Mouse (Mus musculus): ENCODE measurements around the gene Gm49425. TPM values are rescaled to one million over a fixed set of nuclear protein-coding genes. Genes with fewer than 3 reads are reported as not detected.
"Not testable (repeated sequence)": the region's sequence is repeated elsewhere in the genome, so short reads cannot be mapped to it uniquely, and the experiment has no call there.

Gm49425 gene
- not detected in 2 replicates for polyA plus RNA-seq (2016; fragmentation: Nextera tagmentation; extraction: Ambion mirVana)

GRCm38 (mm10) chr15:101517161-101517560, at the start of gene Gm49425:
Gene Gm49425, minus strand, starts transcription at chr15:101517261.
- not testable (repeated sequence) for H3K4me2 ChIP-seq (replicated peaks); ATAC-seq (ENCODE audit: low FRiP score, low read depth); H3K9ac ChIP-seq (replicated peaks); H3K4me1 ChIP-seq; H3K27me3 ChIP-seq; H3K27ac ChIP-seq (replicated peaks); H3K9me3 ChIP-seq; H3K36me3 ChIP-seq; H3K4me3 ChIP-seq
- 70% methylated on average over 2 of the region's 2 CpGs for WGBS

DNA sequence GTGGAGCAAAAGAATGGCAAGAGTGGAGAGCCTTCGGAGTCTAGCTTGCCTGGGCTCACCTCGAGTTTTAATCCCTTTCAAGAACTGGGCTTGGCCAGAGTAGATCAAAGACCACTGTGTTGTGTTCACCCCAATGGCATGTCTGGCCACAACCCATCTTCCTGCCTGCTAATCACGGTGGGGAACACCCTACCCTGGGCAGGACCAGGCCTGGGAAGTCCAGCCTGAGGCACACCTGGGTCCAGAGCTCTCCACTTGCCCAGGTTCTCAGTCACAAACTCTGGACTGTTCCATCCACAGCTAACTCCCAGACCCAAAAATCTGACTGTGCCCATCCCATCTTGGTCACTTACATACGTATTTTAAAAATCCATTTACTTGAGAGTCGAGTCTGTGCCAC, 45.8 kb upstream of the Gm49425 start, which contains the start of gene Krt90:
TSS of gene Krt90 (minus strand) at position 101 of the 400 bp plus-strand sequence.
- no peak within 1 kb of the TSS for H3K4me2 ChIP-seq (replicated peaks)
- no peaks in the 10 kb centered on the region for H3K36me3 ChIP-seq
- no peak within 1 kb of the TSS for H3K27ac ChIP-seq (replicated peaks)
- no peaks in the 10 kb centered on the region for H3K9me3 ChIP-seq
- no peak within 1 kb of the TSS for H3K9ac ChIP-seq (replicated peaks)
- H3K27me3 ChIP-seq: peaks cover 4% of the 10 kb centered on the region; the same call in 1 of the 2 replicates
- no peak for ATAC-seq (ENCODE audit: low FRiP score, low read depth)
- WGBS: 60% methylated on average over 5 of the region's 5 CpGs
- H3K4me3 ChIP-seq: no peak within 1 kb of the TSS
- peaks cover 9% of the 10 kb centered on the region for H3K4me1 ChIP-seq

- H3K4me3 ChIP-seq: no peak overlapping the region
- H3K4me2 ChIP-seq (replicated peaks): no peak overlapping the region
- peaks cover 8% of the 10 kb centered on the region for H3K27me3 ChIP-seq
- no peak overlapping the region for H3K9ac ChIP-seq (replicated peaks)
- peaks cover 15% of the 10 kb centered on the region for H3K4me1 ChIP-seq
- H3K36me3 ChIP-seq: no peaks in the 10 kb centered on the region
- no peak overlapping the region for H3K27ac ChIP-seq (replicated peaks)
- ATAC-seq (ENCODE audit: low FRiP score, low read depth): no peak
- no peaks in the 10 kb centered on the region for H3K9me3 ChIP-seq
- 8% methylated on average over 7 of the region's 7 CpGs for WGBS
Observed at GRCm38 (mm10) chr15:101558034-101558646, 41.1 kb upstream of the Gm49425 start.

- Histone ChIP-seq H3K9ac (replicated peaks) (0 out of 2 replicates have a peak overlapping the region, but pooled peaks have one; percentile 6), H3K4me1 (peaks cover 16% of the 10 kb centered on the region)
Observed at GRCm38 (mm10) chr15:101553169-101553568, 36.1 kb upstream of the Gm49425 start.

DNA sequence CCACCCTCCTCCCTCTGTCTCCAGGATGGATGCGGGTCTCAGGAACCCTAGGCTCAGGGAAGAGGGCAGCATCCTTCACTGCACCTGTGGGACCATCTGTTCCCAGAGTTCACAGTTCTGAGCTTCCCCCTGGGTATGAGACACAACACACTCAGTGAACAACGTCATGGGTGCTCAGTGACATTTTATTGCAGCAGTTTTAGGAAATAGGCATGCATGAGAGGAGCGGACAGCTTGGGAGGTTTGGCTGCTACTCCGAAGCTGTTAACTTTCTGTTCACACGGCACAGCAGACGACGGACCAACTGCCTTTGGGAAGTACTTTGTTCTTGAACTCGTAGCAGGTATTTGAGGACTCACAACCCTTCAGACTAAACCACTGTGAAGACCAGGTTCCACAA, 35.1 kb upstream of the Gm49425 start:
- 92% methylated on average over 8 of the region's 8 CpGs for WGBS
- peaks cover 19% of the 10 kb centered on the region for H3K27me3 ChIP-seq
- peaks cover 11% of the 10 kb centered on the region; the same call in 1 of the 2 replicates for H3K4me1 ChIP-seq
- no peak overlapping the region for H3K4me2 ChIP-seq (replicated peaks)
- ATAC-seq (ENCODE audit: low FRiP score, low read depth): no peak
- no peak overlapping the region for H3K4me3 ChIP-seq
- H3K27ac ChIP-seq (replicated peaks): no peak overlapping the region
- no peaks in the 10 kb centered on the region for H3K9me3 ChIP-seq
- no peaks in the 10 kb centered on the region for H3K36me3 ChIP-seq
- H3K9ac ChIP-seq (replicated peaks): no peak overlapping the region

More at GRCm38 (mm10) chr15:101553169-101553568, 36.1 kb upstream of the Gm49425 start:
- peak overlapping the region; percentile 39 for H3K4me2 ChIP-seq (replicated peaks)
- 0 out of 2 replicates have a peak overlapping the region, but pooled peaks have one; percentile 5 for H3K4me3 ChIP-seq
- H3K9me3 ChIP-seq: no peaks in the 10 kb centered on the region
- 0% methylated on average over 11 of the region's 11 CpGs for whole genome bisulfite sequencing
- peak; percentile 38; the same call in 1 of the 2 replicates for ATAC-seq (ENCODE audit: low FRiP score, low read depth)
- H3K27ac ChIP-seq (replicated peaks): no peak overlapping the region
- H3K27me3 ChIP-seq: peaks cover 19% of the 10 kb centered on the region
- H3K36me3 ChIP-seq: no peaks in the 10 kb centered on the region

DNA sequence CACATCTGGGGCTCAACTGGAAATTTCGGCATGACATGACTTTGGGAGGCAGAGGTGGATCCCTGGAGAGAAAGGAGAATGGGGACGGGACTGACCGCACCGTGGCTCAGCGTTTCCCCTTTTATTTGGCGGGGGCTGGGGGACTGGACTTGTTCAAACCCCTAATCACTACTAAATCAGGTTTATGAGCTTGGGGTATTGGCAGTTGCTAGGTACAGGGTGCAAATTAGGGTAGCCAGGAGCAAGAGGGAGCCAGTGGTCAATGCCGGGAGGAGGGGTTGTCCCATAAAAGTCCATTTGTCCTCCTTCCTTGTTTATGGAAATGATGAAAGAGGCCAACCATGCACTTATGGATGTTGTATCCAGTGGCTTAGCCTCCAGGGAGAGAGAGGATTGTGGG, 33.5 kb upstream of the Gm49425 start, which contains the start of gene Krt82:
TSS of gene Krt82 (minus strand) at position 101 of the 400 bp plus-strand sequence.
- WGBS: 80% methylated on average over 7 of the region's 7 CpGs
- no peak for ATAC-seq (ENCODE audit: low FRiP score, low read depth)
- H3K4me3 ChIP-seq: no peak within 1 kb of the TSS

DNA sequence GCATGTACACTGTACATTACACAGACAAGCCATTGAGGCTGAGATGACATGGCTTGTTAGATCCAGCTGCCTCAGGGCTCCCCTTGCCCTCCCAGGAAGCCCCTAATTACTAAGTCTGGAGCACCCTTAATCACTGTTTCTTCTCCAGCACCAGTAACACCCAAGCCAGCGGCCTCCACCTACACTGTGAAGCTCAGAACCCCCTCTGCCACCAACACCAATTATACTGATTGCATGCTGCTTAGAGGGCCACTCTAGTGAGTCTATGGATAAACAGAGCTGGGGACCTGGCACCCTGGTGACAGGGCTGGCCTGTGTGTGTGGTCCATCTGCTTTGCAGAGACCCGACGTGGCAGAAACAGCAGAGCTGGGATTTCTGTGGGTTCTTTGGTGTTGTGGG, 27.4 kb upstream of the Gm49425 start:
- no peaks in the 10 kb centered on the region for H3K36me3 ChIP-seq
- no peak overlapping the region for H3K9ac ChIP-seq (replicated peaks)
- no peaks in the 10 kb centered on the region for H3K4me1 ChIP-seq
- H3K27ac ChIP-seq (replicated peaks): no peak overlapping the region
- 66% methylated on average over 3 of the region's 3 CpGs for WGBS
- H3K4me2 ChIP-seq (replicated peaks): no peak overlapping the region
- H3K4me3 ChIP-seq: no peak overlapping the region
- ATAC-seq (ENCODE audit: low FRiP score, low read depth): no peak
- no peaks in the 10 kb centered on the region for H3K9me3 ChIP-seq
- H3K27me3 ChIP-seq: 0 out of 2 replicates have a peak, but pooled peaks cover 3% of the 10 kb centered on the region

More for the DNA sequence above, 33.5 kb upstream of the Gm49425 start, which contains the start of gene Krt82:
- H3K9me3 ChIP-seq: no peaks in the 10 kb centered on the region
- H3K9ac ChIP-seq (replicated peaks): no peak within 1 kb of the TSS
- no peak within 1 kb of the TSS for H3K27ac ChIP-seq (replicated peaks)
- H3K27me3 ChIP-seq: peaks cover 19% of the 10 kb centered on the region
- H3K4me2 ChIP-seq (replicated peaks): no peak within 1 kb of the TSS
- no peaks in the 10 kb centered on the region for H3K36me3 ChIP-seq
- peaks cover 11% of the 10 kb centered on the region; the same call in 1 of the 2 replicates for H3K4me1 ChIP-seq

DNA sequence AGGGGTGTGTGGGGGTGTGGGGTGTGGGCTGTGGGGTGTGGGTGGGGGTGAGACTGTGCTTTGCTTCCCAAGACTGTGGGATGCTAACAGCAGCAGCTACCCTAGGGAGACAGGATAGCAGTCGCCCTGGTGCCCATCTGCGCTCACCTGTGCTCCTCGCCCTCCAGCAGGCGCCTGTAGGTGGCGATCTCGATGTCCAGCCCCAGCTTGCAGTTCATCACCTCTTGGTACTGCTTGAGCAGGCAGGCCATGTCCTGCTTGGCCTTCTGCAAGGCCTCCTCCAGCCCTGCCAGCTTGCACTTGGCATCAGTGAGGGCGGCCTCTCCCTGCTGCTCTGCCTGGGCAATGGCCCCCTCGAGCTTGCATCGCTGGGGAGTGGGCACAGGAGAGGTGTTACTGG, 25.5 kb upstream of the Gm49425 start:
- Histone ChIP-seq H3K4me1 (no peaks in the 10 kb centered on the region), H3K27ac (replicated peaks) (no peak overlapping the region), H3K27me3 (0 out of 2 replicates have a peak, but pooled peaks cover 3% of the 10 kb centered on the region), H3K4me2 (replicated peaks) (no peak overlapping the region), H3K9me3 (no peaks in the 10 kb centered on the region), H3K36me3 (no peaks in the 10 kb centered on the region), H3K9ac (replicated peaks) (no peak overlapping the region), H3K4me3 (no peak overlapping the region)
- ATAC-seq (ENCODE audit: low FRiP score, low read depth): no peak
- 63% methylated on average over 9 of the region's 9 CpGs for WGBS

DNA sequence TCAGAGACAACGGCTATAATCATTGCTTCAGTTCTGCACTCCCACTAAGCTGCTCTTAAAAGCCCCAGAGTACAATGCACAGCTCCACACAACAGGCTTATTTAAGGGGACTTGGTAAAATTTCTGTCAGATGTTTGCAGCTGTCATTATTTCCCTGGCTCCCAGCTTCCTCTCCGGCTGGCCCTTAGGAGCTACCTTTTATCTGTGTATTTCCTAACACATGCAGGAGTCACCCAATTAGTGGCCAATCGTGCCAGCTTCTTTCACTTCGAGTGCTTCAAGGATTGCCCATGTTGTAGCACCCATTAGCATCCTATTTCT, 21.5 kb upstream of the Gm49425 start:
- no peak overlapping the region for H3K9ac ChIP-seq (replicated peaks)
- no peaks in the 10 kb centered on the region for H3K9me3 ChIP-seq
- H3K36me3 ChIP-seq: no peaks in the 10 kb centered on the region
- no peak overlapping the region for H3K4me2 ChIP-seq (replicated peaks)
- no peak overlapping the region for H3K27ac ChIP-seq (replicated peaks)
- H3K4me3 ChIP-seq: no peak overlapping the region
- ATAC-seq (ENCODE audit: low FRiP score, low read depth): no peak
- H3K27me3 ChIP-seq: 0 out of 2 replicates have a peak, but pooled peaks cover 3% of the 10 kb centered on the region
- 64% methylated on average over 4 of the region's 4 CpGs for WGBS
- no peaks in the 10 kb centered on the region for H3K4me1 ChIP-seq

DNA sequence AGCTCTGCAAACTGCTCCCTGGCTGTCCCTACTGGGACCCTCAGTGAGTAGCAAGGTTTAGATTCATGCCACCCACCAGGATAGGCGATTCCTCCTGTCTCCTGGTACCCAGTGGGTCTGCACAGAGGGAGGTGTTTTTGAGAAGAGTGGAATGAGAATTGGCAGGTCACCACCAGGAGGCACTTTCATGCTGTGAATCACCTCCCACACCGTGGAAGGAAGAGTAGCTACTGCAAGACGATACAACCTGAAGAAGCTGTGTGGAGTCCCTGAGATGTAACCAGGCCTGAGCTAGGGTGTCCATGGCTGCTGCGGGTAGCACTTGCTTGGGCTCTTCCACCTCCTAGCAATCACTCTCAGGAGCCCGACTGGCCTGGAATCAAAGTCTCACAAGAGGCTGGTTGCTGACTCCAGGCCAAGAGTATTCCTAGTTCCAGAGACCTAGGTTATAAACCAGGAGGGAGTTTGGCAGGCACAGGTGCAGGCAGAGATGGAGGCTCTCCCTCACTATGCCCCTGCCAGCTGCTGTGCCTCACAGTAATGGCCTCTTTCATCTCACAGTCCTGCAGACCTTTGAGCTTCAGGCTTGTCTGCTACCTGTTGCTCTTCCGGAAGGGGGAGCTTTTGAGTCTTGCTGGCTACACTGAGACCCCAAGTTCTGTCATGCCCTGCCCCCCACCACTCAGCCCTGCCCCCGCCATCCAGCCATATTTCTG, 21.0 kb upstream of the Gm49425 start:
- no peak for ATAC-seq (ENCODE audit: low FRiP score, low read depth)
- WGBS: 40% methylated on average over 7 of the region's 7 CpGs

DNA sequence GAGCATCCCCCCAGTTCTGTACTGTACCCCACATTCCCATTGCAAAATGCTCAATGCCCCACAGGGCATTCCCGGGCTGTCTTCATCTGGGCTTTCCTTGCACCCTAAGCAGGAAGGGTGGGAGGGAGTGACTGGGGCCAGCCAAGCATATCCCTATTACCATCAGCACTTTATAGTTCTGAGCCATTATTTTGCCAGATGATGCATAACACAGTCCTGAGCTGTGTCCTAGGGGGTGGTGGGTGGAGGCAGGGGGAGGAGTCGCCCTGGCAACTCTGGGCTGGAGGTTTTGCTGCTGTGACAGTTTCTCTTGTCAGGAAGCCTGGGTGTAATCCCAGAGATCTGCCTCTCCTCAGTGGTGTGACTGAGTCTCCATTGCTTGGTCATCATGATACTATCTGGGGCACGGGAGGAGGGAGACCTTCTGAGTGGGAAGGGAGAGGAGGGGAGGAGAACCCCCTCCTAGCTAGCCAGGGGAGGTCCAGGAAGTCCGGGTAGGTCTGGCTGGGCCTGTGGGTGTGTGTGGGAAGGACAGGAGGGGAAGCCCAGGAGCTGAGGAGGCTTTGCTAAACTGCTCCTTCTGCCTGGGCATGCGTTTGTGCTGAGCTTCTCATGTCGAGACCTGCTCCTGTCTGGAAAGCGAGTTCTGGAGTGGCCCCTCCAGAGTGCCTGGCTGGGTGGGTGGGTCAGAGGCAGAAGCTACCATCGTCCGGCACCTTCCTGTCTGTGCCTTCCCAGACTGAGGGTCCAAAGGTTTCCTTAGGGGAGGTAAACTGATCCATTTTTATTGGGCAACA, 19.2 kb upstream of the Gm49425 start:
- Histone ChIP-seq H3K9me3 (no peaks in the 10 kb centered on the region), H3K36me3 (no peaks in the 10 kb centered on the region), H3K4me3 (no peak overlapping the region), H3K4me1 (no peaks in the 10 kb centered on the region), H3K27ac (replicated peaks) (no peak overlapping the region), H3K27me3 (no peaks in the 10 kb centered on the region), H3K4me2 (replicated peaks) (no peak overlapping the region), H3K9ac (replicated peaks) (no peak overlapping the region)
- WGBS: 68% methylated on average over 9 of the region's 9 CpGs
- ATAC-seq (ENCODE audit: low FRiP score, low read depth): no peak

More for the DNA sequence above, 21.0 kb upstream of the Gm49425 start:
- H3K4me1 ChIP-seq: no peaks in the 10 kb centered on the region
- H3K27ac ChIP-seq (replicated peaks): no peak overlapping the region
- no peaks in the 10 kb centered on the region for H3K9me3 ChIP-seq
- no peak overlapping the region for H3K9ac ChIP-seq (replicated peaks)
- no peaks in the 10 kb centered on the region for H3K36me3 ChIP-seq
- H3K4me3 ChIP-seq: no peak overlapping the region
- no peaks in the 10 kb centered on the region for H3K27me3 ChIP-seq
- H3K4me2 ChIP-seq (replicated peaks): no peak overlapping the region

All from midbrain, embryonic 12.5 days (tissue).